Mouse (Mus musculus) megakaryocyte, adult 5-6 weeks (primary cell): Measurements from ENCODE around the gene Rpap3. TPM values are rescaled to one million over a fixed set of nuclear protein-coding genes. Genes with fewer than 3 reads are reported as not detected.
A peak's percentile ranks its signal among the peaks of the same experiment; 100 is the strongest.

Experiments used
- ATAC-seq: 2 replicates; pipeline ENCODE4 v1.8.0; 2016; ENCODE audit warnings: mild to moderate bottlenecking, inconsistent platforms; ENCODE audit not compliant: poor library complexity, severe bottlenecking
- total RNA-seq, 2 experiments: library from RNA; stranded (forward) in 1 of 2; stranded (reverse) in 1 of 2; fragments of 153-499, 151-499 nt in 1 of 2; fragments of 221-1000, 200-1000 nt in 1 of 2; gene quantifications; 2 replicates each; pipeline versions ENCODE4 v1.2.3 to v1.2.4; 2015 to 2017

Gene Rpap3
- total RNA-seq, 2 experiments from 2014 or later, result 6.8 to 12.8 TPM

GRCm38 (mm10) chr15:97731988-97732387 is 26.4 kb upstream of the Rpap3 start:
- ATAC-seq, result no peak

GRCm38 (mm10) chr15:97731111-97731510 is 25.5 kb upstream of the Rpap3 start, which contains the start of gene Endou:
Gene Endou, minus strand, starts transcription at chr15:97731339.
- ATAC-seq, result no peak

- ATAC-seq, result no peak
These were observed 24.7 kb upstream of the Rpap3 start for GRCm38 (mm10) chr15:97730365-97730764.

GRCm38 (mm10) chr15:97728804-97729203 is 23.2 kb upstream of the Rpap3 start:
- ATAC-seq, result no peak

- ATAC-seq, result no peak
These were observed 22.8 kb upstream of the Rpap3 start for GRCm38 (mm10) chr15:97728394-97728793.

GRCm38 (mm10) chr15:97727520-97727919 is 21.9 kb upstream of the Rpap3 start:
- no peak for ATAC-seq

GRCm38 (mm10) chr15:97727048-97727447 is 21.4 kb upstream of the Rpap3 start:
- ATAC-seq, result peak; percentile 61

GRCm38 (mm10) chr15:97726310-97726709 is 20.7 kb upstream of the Rpap3 start:
- ATAC-seq, result no peak

GRCm38 (mm10) chr15:97725198-97725785 is 19.7 kb upstream of the Rpap3 start:
- peak; percentile 45 for ATAC-seq

GRCm38 (mm10) chr15:97724346-97725197 is 18.9 kb upstream of the Rpap3 start:
- peak; percentile 23 for ATAC-seq

GRCm38 (mm10) chr15:97723536-97724345 is 18.1 kb upstream of the Rpap3 start:
- no peak for ATAC-seq

GRCm38 (mm10) chr15:97721008-97721701 is 15.5 kb upstream of the Rpap3 start:
- peak; percentile 14; the same call in 1 of the 2 replicates for ATAC-seq

GRCm38 (mm10) chr15:97720026-97720675 is 14.5 kb upstream of the Rpap3 start:
- ATAC-seq, result no peak

GRCm38 (mm10) chr15:97719494-97719893 is 13.9 kb upstream of the Rpap3 start:
- ATAC-seq, result no peak

GRCm38 (mm10) chr15:97718535-97719155 is 13.0 kb upstream of the Rpap3 start:
- no peak for ATAC-seq

- peak; percentile 87 for ATAC-seq
These were observed 12.4 kb upstream of the Rpap3 start for GRCm38 (mm10) chr15:97717861-97718534.

- no peak for ATAC-seq
These were observed 11.2 kb upstream of the Rpap3 start for GRCm38 (mm10) chr15:97716782-97717181.

GRCm38 (mm10) chr15:97715734-97716133 is 10.1 kb upstream of the Rpap3 start:
- ATAC-seq, result no peak

GRCm38 (mm10) chr15:97715083-97715482 is 9.5 kb upstream of the Rpap3 start:
- ATAC-seq, result no peak
